Mouse (Mus musculus): ENCODE data around the gene Chchd6. TPM values are rescaled to one million over a fixed set of nuclear protein-coding genes. Genes with fewer than 3 reads are reported as not detected.
A peak's percentile ranks its signal among the peaks of the same experiment; 100 is the strongest.

The Chchd6 gene
- total and polyA plus RNA-seq, 2 experiments from 2014 or later: 105 to 180 TPM

- H3K27me3 ChIP-seq (ENCODE audit: insufficient read depth, low read length): no peaks in the 10 kb centered on the region
- no peak overlapping the region for H3K9ac ChIP-seq (replicated peaks; ENCODE audit: low read length)
- H3K4me3 ChIP-seq (ENCODE audit: low read length): no peak overlapping the region
- WGBS: 76% methylated on average over 1 of the region's 1 CpGs
- no peak for TF ChIP-seq CTCF (IDR thresholded peaks at IDR 0.05; ENCODE audit: low read depth)
- no peak overlapping the region for H3K27ac ChIP-seq
- ATAC-seq: no peak
- no peak for DNase-seq (ENCODE audit: low spot score)
- H3K4me1 ChIP-seq (ENCODE audit: insufficient read depth, low read length): no peaks in the 10 kb centered on the region
- H3K4me2 ChIP-seq (ENCODE audit: low read depth, low read length): no peak overlapping the region
- H3K9me3 ChIP-seq (ENCODE audit: low read length): no peaks in the 10 kb centered on the region
- no peaks in the 10 kb centered on the region for H3K36me3 ChIP-seq (ENCODE audit: insufficient read depth, low read length)
Observed at GRCm38 (mm10) chr6:89386956-89387355, 208.5 kb downstream of the Chchd6 start.

GRCm38 (mm10) chr6:89384699-89385098 lies 210.8 kb downstream of the Chchd6 start:
- no peak for TF ChIP-seq CTCF (IDR thresholded peaks at IDR 0.05; ENCODE audit: low read depth)
- Histone ChIP-seq H3K27ac (no peak overlapping the region), H3K4me1 (ENCODE audit: insufficient read depth, low read length) (no peaks in the 10 kb centered on the region), H3K4me3 (ENCODE audit: low read length) (no peak overlapping the region), H3K9ac (replicated peaks; ENCODE audit: low read length) (no peak overlapping the region), H3K27me3 (ENCODE audit: insufficient read depth, low read length) (no peaks in the 10 kb centered on the region), H3K4me2 (ENCODE audit: low read depth, low read length) (no peak overlapping the region), H3K36me3 (ENCODE audit: insufficient read depth, low read length) (no peaks in the 10 kb centered on the region), H3K9me3 (ENCODE audit: low read length) (no peaks in the 10 kb centered on the region)
- peak; percentile 57 for ATAC-seq
- 76% methylated on average over 2 of the region's 2 CpGs for WGBS
- DNase-seq (ENCODE audit: low spot score): no peak

- Histone ChIP-seq H3K9me3 (ENCODE audit: low read length) (no peaks in the 10 kb centered on the region), H3K27me3 (ENCODE audit: insufficient read depth, low read length) (no peaks in the 10 kb centered on the region), H3K36me3 (ENCODE audit: insufficient read depth, low read length) (no peaks in the 10 kb centered on the region), H3K27ac (no peak overlapping the region), H3K4me2 (ENCODE audit: low read depth, low read length) (no peak overlapping the region), H3K9ac (replicated peaks; ENCODE audit: low read length) (no peak overlapping the region), H3K4me1 (ENCODE audit: insufficient read depth, low read length) (no peaks in the 10 kb centered on the region), H3K4me3 (ENCODE audit: low read length) (no peak overlapping the region)
- no peak for TF ChIP-seq CTCF (IDR thresholded peaks at IDR 0.05; ENCODE audit: low read depth)
- WGBS: 41% methylated on average over 5 of the region's 5 CpGs
- DNase-seq (ENCODE audit: low spot score) (no peak), ATAC-seq (no peak)
Observed at GRCm38 (mm10) chr6:89381851-89382250, 213.6 kb downstream of the Chchd6 start.

- WGBS: 52% methylated on average over 3 of the region's 3 CpGs
- no peaks in the 10 kb centered on the region for H3K27me3 ChIP-seq (ENCODE audit: insufficient read depth, low read length)
- no peak overlapping the region for H3K9ac ChIP-seq (replicated peaks; ENCODE audit: low read length)
- H3K27ac ChIP-seq: no peak overlapping the region
- H3K4me2 ChIP-seq (ENCODE audit: low read depth, low read length): no peak overlapping the region
- ATAC-seq: no peak
- H3K4me3 ChIP-seq (ENCODE audit: low read length): no peak overlapping the region
- no peak for DNase-seq (ENCODE audit: low spot score)
- no peaks in the 10 kb centered on the region for H3K4me1 ChIP-seq (ENCODE audit: insufficient read depth, low read length)
- no peaks in the 10 kb centered on the region for H3K36me3 ChIP-seq (ENCODE audit: insufficient read depth, low read length)
- H3K9me3 ChIP-seq (ENCODE audit: low read length): no peaks in the 10 kb centered on the region
- TF ChIP-seq CTCF (IDR thresholded peaks at IDR 0.05; ENCODE audit: low read depth): no peak
Observed at GRCm38 (mm10) chr6:89381172-89381571, 214.3 kb downstream of the Chchd6 start.

- Histone ChIP-seq H3K27ac (no peak overlapping the region), H3K4me3 (ENCODE audit: low read length) (no peak overlapping the region), H3K4me2 (ENCODE audit: low read depth, low read length) (no peak overlapping the region), H3K4me1 (ENCODE audit: insufficient read depth, low read length) (no peaks in the 10 kb centered on the region), H3K9me3 (ENCODE audit: low read length) (no peaks in the 10 kb centered on the region), H3K27me3 (ENCODE audit: insufficient read depth, low read length) (no peaks in the 10 kb centered on the region), H3K9ac (replicated peaks; ENCODE audit: low read length) (no peak overlapping the region), H3K36me3 (ENCODE audit: insufficient read depth, low read length) (no peaks in the 10 kb centered on the region)
- no peak for TF ChIP-seq CTCF (IDR thresholded peaks at IDR 0.05; ENCODE audit: low read depth)
- DNase-seq (ENCODE audit: low spot score) (no peak), ATAC-seq (no peak)
- WGBS: 31% methylated on average over 3 of the region's 3 CpGs
Observed at GRCm38 (mm10) chr6:89380751-89381150, 214.7 kb downstream of the Chchd6 start.

- no peak overlapping the region for H3K9ac ChIP-seq (replicated peaks; ENCODE audit: low read length)
- no peak overlapping the region for H3K27ac ChIP-seq
- H3K4me2 ChIP-seq (ENCODE audit: low read depth, low read length): no peak overlapping the region
- no peaks in the 10 kb centered on the region for H3K9me3 ChIP-seq (ENCODE audit: low read length)
- H3K27me3 ChIP-seq (ENCODE audit: insufficient read depth, low read length): no peaks in the 10 kb centered on the region
- H3K4me3 ChIP-seq (ENCODE audit: low read length): no peak overlapping the region
- WGBS: 73% methylated on average over 2 of the region's 2 CpGs
- no peaks in the 10 kb centered on the region for H3K4me1 ChIP-seq (ENCODE audit: insufficient read depth, low read length)
- TF ChIP-seq CTCF (IDR thresholded peaks at IDR 0.05; ENCODE audit: low read depth): no peak
- H3K36me3 ChIP-seq (ENCODE audit: insufficient read depth, low read length): no peaks in the 10 kb centered on the region
- DNase-seq (ENCODE audit: low spot score) (no peak), ATAC-seq (no peak)
Observed at GRCm38 (mm10) chr6:89378264-89378663, 217.2 kb downstream of the Chchd6 start.

- Histone ChIP-seq H3K27ac (no peak overlapping the region), H3K4me1 (ENCODE audit: insufficient read depth, low read length) (no peaks in the 10 kb centered on the region), H3K36me3 (ENCODE audit: insufficient read depth, low read length) (no peaks in the 10 kb centered on the region), H3K9me3 (ENCODE audit: low read length) (no peaks in the 10 kb centered on the region), H3K4me3 (ENCODE audit: low read length) (no peak overlapping the region), H3K9ac (replicated peaks; ENCODE audit: low read length) (no peak overlapping the region), H3K4me2 (ENCODE audit: low read depth, low read length) (no peak overlapping the region), H3K27me3 (ENCODE audit: insufficient read depth, low read length) (no peaks in the 10 kb centered on the region)
- DNase-seq (ENCODE audit: low spot score) (no peak), ATAC-seq (no peak)
- TF ChIP-seq CTCF (IDR thresholded peaks at IDR 0.05; ENCODE audit: low read depth): no peak
Observed at GRCm38 (mm10) chr6:89368812-89369211, 226.6 kb downstream of the Chchd6 start.

Measured in hindbrain, postnatal 0 days (tissue).